14 mouse cellular contexts compared by ENCODE assay signal in genomic region chr14:73375903-73376302, GRCm38 (mm10). TPM values are rescaled to one million over a fixed set of nuclear protein-coding genes. Genes with fewer than 3 reads are reported as not detected.
DNase-seq lines count a peak whose midpoint lies in the region; ATAC-seq and TF ChIP-seq lines count a peak whose summit lies in the region.
"Had no signal": no experiment of that assay in that cellular context is flagged by ENCODE, and none has a peak within 500 bp of the region (broad histone marks: within the 10 kb centered on the region; RNA-seq: fewer than 3 reads in every experiment).

No protein-coding gene starts in this region.

- 0 out of 2 replicates have a peak overlapping the region, but pooled peaks have one; percentile 13 for H3K27ac ChIP-seq in hindbrain, embryonic 10.5 days
- no peak overlapping the region for H3K27ac ChIP-seq in hindbrain, embryonic 16.5 days (ENCODE audit: low read depth, low read length)
- H3K27ac ChIP-seq in neural tube, embryonic 13.5 days (replicated peaks), result no peak overlapping the region
- no peak overlapping the region for H3K27ac ChIP-seq in stomach, postnatal 0 days (replicated peaks)

- H3K27me3 ChIP-seq in hindbrain, embryonic 10.5 days (ENCODE audit: insufficient read depth, poor library complexity, severe bottlenecking), result no peaks in the 10 kb centered on the region
- H3K27me3 ChIP-seq in hindbrain, embryonic 16.5 days (replicated peaks; ENCODE audit: control insufficient read depth, insufficient read depth, low read length), result no peaks in the 10 kb centered on the region
- H3K27me3 ChIP-seq in neural tube, embryonic 13.5 days, result no peaks in the 10 kb centered on the region
- no peaks in the 10 kb centered on the region for H3K27me3 ChIP-seq in stomach, postnatal 0 days (ENCODE audit: control insufficient read depth, insufficient read depth, low read length)
- H3K27me3 ChIP-seq: CH12.LX had no signal

- TF ChIP-seq CTCF in stomach, postnatal 0 days (IDR thresholded peaks at IDR 0.05; ENCODE audit: low read depth), result no peak

- no peak overlapping the region for H3K9ac ChIP-seq in hindbrain, embryonic 16.5 days (ENCODE audit: low read depth, low read length)
- H3K9ac ChIP-seq in neural tube, embryonic 13.5 days, result no peak overlapping the region
- no peak overlapping the region for H3K9ac ChIP-seq in stomach, postnatal 0 days (ENCODE audit: low read length)

- no peak overlapping the region for H3K4me2 ChIP-seq in hindbrain, embryonic 16.5 days (ENCODE audit: low read length)
- H3K4me2 ChIP-seq in neural tube, embryonic 13.5 days, result no peak overlapping the region
- H3K4me2 ChIP-seq in stomach, postnatal 0 days (replicated peaks; ENCODE audit: low read depth), result no peak overlapping the region

- peaks cover 26% of the 10 kb centered on the region for H3K36me3 ChIP-seq in hindbrain, embryonic 10.5 days
- peaks cover 2% of the 10 kb centered on the region; the same call in 1 of the 2 replicates for H3K36me3 ChIP-seq in hindbrain, embryonic 16.5 days (ENCODE audit: control insufficient read depth, insufficient read depth, low read length)
- H3K36me3 ChIP-seq in neural tube, embryonic 13.5 days, result peaks cover 25% of the 10 kb centered on the region
- H3K36me3 ChIP-seq in stomach, postnatal 0 days (ENCODE audit: control insufficient read depth, insufficient read depth, low read length), result peaks cover 11% of the 10 kb centered on the region

- DNase-seq in cerebellum, adult 11 months, result peak; percentile 16
- no peak for DNase-seq in cerebellum, adult 11-12 months
- DNase-seq in hindbrain, embryonic 10.5 days (ENCODE audit: low spot score), result no peak
- DNase-seq in neural tube, embryonic 10.5 days (ENCODE audit: extremely low spot score, low spot score), result no peak
- no peak for DNase-seq in stomach, postnatal 0 days (ENCODE audit: low spot score)
- no peak for DNase-seq in left cerebral cortex, adult 11 months (ENCODE audit: low spot score)
- DNase-seq: cerebellum, adult 9-11 months; kidney, postnatal 14 days; left cerebral cortex, postnatal 4 days; spleen, adult 18-20 months; thymus, postnatal 36 days had no signal

- 74% methylated on average over 8 of the region's 8 CpGs for WGBS in hindbrain, embryonic 10.5 days
- 65% methylated on average over 8 of the region's 8 CpGs for WGBS in hindbrain, embryonic 16.5 days
- 55% methylated on average over 8 of the region's 8 CpGs for WGBS in neural tube, embryonic 13.5 days
- WGBS in stomach, postnatal 0 days, result 47% methylated on average over 8 of the region's 8 CpGs

- no peak; the same call in 1 of the 2 replicates for ATAC-seq in hindbrain, embryonic 16.5 days
- peak; percentile 38; the same call in 1 of the 2 replicates for ATAC-seq in neural tube, embryonic 13.5 days (ENCODE audit: low read depth)
- ATAC-seq in stomach, postnatal 0 days (ENCODE audit: low FRiP score, low TSS enrichment), result peak; percentile 33; the same call in 1 of the 2 replicates

- H3K4me1 ChIP-seq in hindbrain, embryonic 10.5 days (replicated peaks), result no peaks in the 10 kb centered on the region
- peaks cover 3% of the 10 kb centered on the region for H3K4me1 ChIP-seq in hindbrain, embryonic 16.5 days (ENCODE audit: control insufficient read depth, insufficient read depth, low read depth, low read length)
- H3K4me1 ChIP-seq in neural tube, embryonic 13.5 days (replicated peaks), result peaks cover 34% of the 10 kb centered on the region
- peaks cover 4% of the 10 kb centered on the region for H3K4me1 ChIP-seq in stomach, postnatal 0 days (replicated peaks; ENCODE audit: control insufficient read depth, insufficient read depth)

- no peak for TF ChIP-seq EP300 in stomach, postnatal 0 days (optimal IDR thresholded peaks at IDR 0.05)

- no peak overlapping the region for H3K4me3 ChIP-seq in hindbrain, embryonic 10.5 days
- no peak overlapping the region for H3K4me3 ChIP-seq in hindbrain, embryonic 16.5 days (ENCODE audit: low read length)
- no peak overlapping the region for H3K4me3 ChIP-seq in neural tube, embryonic 13.5 days
- H3K4me3 ChIP-seq in stomach, postnatal 0 days (ENCODE audit: low read depth, low read length), result no peak overlapping the region

- no peaks in the 10 kb centered on the region for H3K9me3 ChIP-seq in hindbrain, embryonic 10.5 days
- no peaks in the 10 kb centered on the region for H3K9me3 ChIP-seq in hindbrain, embryonic 16.5 days (ENCODE audit: control insufficient read depth, low read length)
- H3K9me3 ChIP-seq in neural tube, embryonic 13.5 days, result no peaks in the 10 kb centered on the region
- H3K9me3 ChIP-seq in stomach, postnatal 0 days (ENCODE audit: control insufficient read depth, low read length), result no peaks in the 10 kb centered on the region

RNA-seq across cellular contexts. Expression of gene Itm2b, which starts 9.2 kb away (rescaled TPM):
- polyA plus RNA-seq in hindbrain, embryonic 10.5 days (2016; fragmentation: Nextera tagmentation; extraction: Ambion mirVana), result 249 and 310 TPM in 2 replicates
- polyA plus RNA-seq in hindbrain, embryonic 16.5 days (2015; fragmentation: Nextera tagmentation; extraction: Ambion mirVana), result 786 and 849 TPM in 2 replicates
- polyA plus RNA-seq in neural tube, embryonic 13.5 days (2015; fragmentation: Nextera tagmentation; extraction: Ambion mirVana), result 781 and 803 TPM in 2 replicates
- polyA plus RNA-seq in stomach, postnatal 0 days (2015; fragmentation: Nextera tagmentation; extraction: Ambion mirVana), result 1,381 and 1,408 TPM in 2 replicates

RNA-seq across cellular contexts. Expression of gene Rb1, which starts 50.3 kb away (rescaled TPM):
- 24.2 and 27.1 TPM in 2 replicates for polyA plus RNA-seq in hindbrain, embryonic 10.5 days (2016; fragmentation: Nextera tagmentation; extraction: Ambion mirVana)
- polyA plus RNA-seq in hindbrain, embryonic 16.5 days (2015; fragmentation: Nextera tagmentation; extraction: Ambion mirVana), result 20.4 and 22.3 TPM in 2 replicates
- polyA plus RNA-seq in neural tube, embryonic 13.5 days (2015; fragmentation: Nextera tagmentation; extraction: Ambion mirVana), result 22.7 and 25.4 TPM in 2 replicates
- 13.8 and 15.4 TPM in 2 replicates for polyA plus RNA-seq in stomach, postnatal 0 days (2015; fragmentation: Nextera tagmentation; extraction: Ambion mirVana)
